Comparison of ENCODE assay signal across 14 mouse cellular contexts in the genomic region with DNA sequence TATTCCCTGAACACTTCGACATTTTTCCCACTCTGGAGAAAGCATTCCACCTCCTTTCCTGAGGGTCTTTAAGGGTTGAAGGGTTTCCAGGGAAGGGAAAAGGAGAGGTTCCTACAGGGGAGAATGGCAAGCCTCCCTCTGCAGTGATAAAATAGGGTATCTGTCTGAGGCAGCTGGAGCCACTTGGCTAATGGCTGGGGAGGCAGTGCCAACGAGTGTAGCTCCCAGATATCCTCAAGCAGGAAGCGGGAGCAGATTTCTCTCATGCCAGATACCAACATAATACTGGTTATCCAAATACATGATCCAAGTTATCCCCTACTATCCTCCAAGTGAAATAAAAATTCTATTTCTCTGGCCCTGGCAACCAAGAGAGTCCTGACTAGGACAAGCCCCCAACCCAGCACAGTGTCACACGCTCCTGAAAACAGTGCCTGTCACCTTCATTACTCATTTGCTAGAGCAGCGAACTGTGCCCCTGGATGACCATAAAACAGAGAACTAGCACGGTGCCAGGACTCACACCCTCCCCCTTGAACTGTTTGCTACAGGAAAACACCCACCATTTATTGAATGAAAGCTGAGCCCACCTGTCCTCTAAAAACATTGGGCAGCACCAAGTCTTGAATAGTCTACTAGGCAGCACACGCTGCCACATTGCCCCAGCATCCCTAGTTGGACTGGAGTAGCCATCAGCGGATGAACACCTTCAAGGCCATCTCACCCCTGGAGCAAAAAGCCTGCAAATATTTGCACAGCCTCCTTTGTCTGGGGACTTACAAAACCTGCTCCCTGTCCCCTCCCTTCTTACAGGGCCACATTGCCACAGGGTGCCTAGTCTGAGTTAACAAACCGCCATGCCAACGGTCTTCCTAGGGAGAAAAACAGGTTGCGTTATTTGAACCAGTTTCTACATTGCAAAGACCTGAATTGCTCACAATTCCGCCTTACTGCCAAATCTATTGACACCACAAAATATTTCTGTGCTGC. TPM values are rescaled to one million over a fixed set of nuclear protein-coding genes. Genes with fewer than 3 reads are reported as not detected.
DNase-seq lines count a peak whose midpoint lies in the region; ATAC-seq and TF ChIP-seq lines count a peak whose summit lies in the region.
"Had no signal": no experiment of that assay in that cellular context is flagged by ENCODE, and none has a peak within 500 bp of the region (broad histone marks: within the 10 kb centered on the region; RNA-seq: fewer than 3 reads in every experiment).

No protein-coding gene starts in this region.

- H3K27me3 ChIP-seq in liver, postnatal 0 days (ENCODE audit: insufficient read depth, low read length): peaks cover 8% of the 10 kb centered on the region
- H3K27me3 ChIP-seq in liver, embryonic 11.5 days (replicated peaks; ENCODE audit: control insufficient read depth, insufficient read depth, low read length): peaks cover 46% of the 10 kb centered on the region
- H3K27me3 ChIP-seq in hindbrain, embryonic 12.5 days: 0 out of 2 replicates have a peak, but pooled peaks cover 4% of the 10 kb centered on the region
- H3K27me3 ChIP-seq in midbrain, embryonic 15.5 days (replicated peaks): no peaks in the 10 kb centered on the region

- H3K9me3 ChIP-seq in liver, postnatal 0 days (ENCODE audit: low read length): no peaks in the 10 kb centered on the region
- no peaks in the 10 kb centered on the region for H3K9me3 ChIP-seq in liver, embryonic 11.5 days (ENCODE audit: control insufficient read depth, low read length)
- no peaks in the 10 kb centered on the region for H3K9me3 ChIP-seq in hindbrain, embryonic 12.5 days (replicated peaks)
- no peaks in the 10 kb centered on the region for H3K9me3 ChIP-seq in midbrain, embryonic 15.5 days
- H3K9me3 ChIP-seq: liver, embryonic 15.5 days had no signal

- WGBS in liver, postnatal 0 days (ENCODE audit: insufficient replicate concordance): 58% methylated on average over 12 of the region's 12 CpGs
- WGBS in liver, embryonic 11.5 days: 65% methylated on average over 12 of the region's 12 CpGs
- WGBS in hindbrain, embryonic 12.5 days: 60% methylated on average over 12 of the region's 12 CpGs
- WGBS in midbrain, embryonic 15.5 days: 60% methylated on average over 12 of the region's 12 CpGs

- no peak for ATAC-seq in cerebellum, adult (ENCODE audit: insufficient number of reproducible peaks, low FRiP score, low TSS enrichment)
- ATAC-seq in liver, postnatal 0 days: no peak
- no peak for ATAC-seq in liver, embryonic 11.5 days (replicated peaks; ENCODE audit: low FRiP score)
- no peak for ATAC-seq in hindbrain, embryonic 12.5 days (ENCODE audit: low FRiP score)
- no peak for ATAC-seq in midbrain, embryonic 15.5 days (replicated peaks)

- no peak overlapping the region for H3K4me3 ChIP-seq in liver, postnatal 0 days (ENCODE audit: low read depth, low read length)
- H3K4me3 ChIP-seq in liver, embryonic 11.5 days (ENCODE audit: low read depth, low read length): no peak overlapping the region
- no peak overlapping the region for H3K4me3 ChIP-seq in hindbrain, embryonic 12.5 days
- H3K4me3 ChIP-seq in midbrain, embryonic 15.5 days: no peak overlapping the region
- H3K4me3 ChIP-seq: liver, embryonic 15.5 days had no signal

- no peak for TF ChIP-seq CTCF in liver, postnatal 0 days (IDR thresholded peaks at IDR 0.05; ENCODE audit: low read depth)

- H3K9ac ChIP-seq in liver, postnatal 0 days (replicated peaks): no peak overlapping the region
- no peak overlapping the region for H3K9ac ChIP-seq in liver, embryonic 11.5 days (ENCODE audit: low read depth, low read length)
- H3K9ac ChIP-seq in hindbrain, embryonic 12.5 days: no peak overlapping the region
- H3K9ac ChIP-seq in midbrain, embryonic 15.5 days: no peak overlapping the region
- H3K9ac ChIP-seq: liver, embryonic 15.5 days had no signal

- peaks cover 12% of the 10 kb centered on the region; the same call in 1 of the 2 replicates for H3K4me1 ChIP-seq in liver, postnatal 0 days (ENCODE audit: insufficient read depth)
- no peaks in the 10 kb centered on the region; the same call in 1 of the 2 replicates for H3K4me1 ChIP-seq in liver, embryonic 11.5 days (replicated peaks; ENCODE audit: control insufficient read depth, insufficient read depth, low read length)
- peaks cover 54% of the 10 kb centered on the region for H3K4me1 ChIP-seq in hindbrain, embryonic 12.5 days
- H3K4me1 ChIP-seq in midbrain, embryonic 15.5 days: peaks cover 54% of the 10 kb centered on the region
- H3K4me1 ChIP-seq: liver, embryonic 15.5 days had no signal

- intact Hi-C loops in left cerebral cortex, postnatal 14 days (cut with DNase I): no loop called here

- no peaks in the 10 kb centered on the region for H3K36me3 ChIP-seq in liver, postnatal 0 days (replicated peaks; ENCODE audit: insufficient read depth, low read length)
- no peaks in the 10 kb centered on the region for H3K36me3 ChIP-seq in liver, embryonic 11.5 days (ENCODE audit: control insufficient read depth, insufficient read depth, low read length)
- no peaks in the 10 kb centered on the region for H3K36me3 ChIP-seq in hindbrain, embryonic 12.5 days
- no peaks in the 10 kb centered on the region for H3K36me3 ChIP-seq in midbrain, embryonic 15.5 days (replicated peaks)
- H3K36me3 ChIP-seq: G1E; liver, embryonic 15.5 days had no signal

- no peak for TF ChIP-seq EP300 in liver, postnatal 0 days (IDR thresholded peaks at IDR 0.05; ENCODE audit: low read depth)

- H3K27ac ChIP-seq in liver, postnatal 0 days (ENCODE audit: low read depth): peak overlapping the region; percentile 18; the same call in 1 of the 2 replicates
- no peak overlapping the region for H3K27ac ChIP-seq in liver, embryonic 11.5 days (ENCODE audit: low read depth, low read length)
- peak overlapping the region; percentile 79 for H3K27ac ChIP-seq in hindbrain, embryonic 12.5 days
- peak overlapping the region; percentile 73; the same call in 1 of the 2 replicates for H3K27ac ChIP-seq in midbrain, embryonic 15.5 days
- H3K27ac ChIP-seq: liver, embryonic 15.5 days had no signal

- peak overlapping the region; percentile 36; the same call in 1 of the 2 replicates for H3K4me2 ChIP-seq in liver, postnatal 0 days (ENCODE audit: low read depth, low read length)
- no peak overlapping the region for H3K4me2 ChIP-seq in liver, embryonic 11.5 days
- no peak overlapping the region for H3K4me2 ChIP-seq in hindbrain, embryonic 12.5 days (replicated peaks)
- H3K4me2 ChIP-seq in midbrain, embryonic 15.5 days: no peak overlapping the region
- H3K4me2 ChIP-seq: liver, embryonic 15.5 days had no signal

- peak; percentile 12 for DNase-seq in cerebellum, adult 11 months
- no peak for DNase-seq in liver, postnatal 0 days
- no peak for DNase-seq in liver, embryonic 11.5 days (ENCODE audit: low spot score)
- DNase-seq in left cerebral cortex, postnatal 14 days (ENCODE audit: low spot score in 2 of 2): no peak
- no peak for DNase-seq in Muller cell, postnatal 12 days (ENCODE audit: inconsistent ontology term)
- DNase-seq: heart, postnatal 4 days; layer of hippocampus, postnatal 36 days; retina, postnatal 1 day; thymus, postnatal 25 days had no signal

RNA-seq across cellular contexts. Expression of a gene that starts 0.8 kb away (rescaled TPM):
- 4.9 and 5.3 TPM in 2 replicates for polyA plus RNA-seq in liver, postnatal 0 days (2015; fragmentation: Nextera tagmentation; extraction: Ambion mirVana)
- polyA plus RNA-seq in liver, embryonic 11.5 days (2014; fragmentation: Nextera tagmentation; extraction: Ambion mirVana): 3.4 and 5.5 TPM in 2 replicates
- 56.9 and 59.9 TPM in 2 replicates for polyA plus RNA-seq in hindbrain, embryonic 12.5 days (2016; fragmentation: Nextera tagmentation; extraction: Ambion mirVana)
- 42.4 and 48.6 TPM in 2 replicates for polyA plus RNA-seq in midbrain, embryonic 15.5 days (2015; fragmentation: Nextera tagmentation; extraction: Ambion mirVana)
- 10 to 100 TPM; 13.4 to 17.8 TPM for total RNA-seq in left cerebral cortex, postnatal 14 days (2021)
- polyA plus RNA-seq: G1E had no signal
